Mouse (Mus musculus): ENCODE measurements around the gene Tbcb.
A peak's percentile ranks its signal among the peaks of the same experiment; 100 is the strongest.
"Not testable (repeated sequence)": the region's sequence is repeated elsewhere in the genome, so short reads cannot be mapped to it uniquely, and the experiment has no call there.

The Tbcb gene

DNA sequence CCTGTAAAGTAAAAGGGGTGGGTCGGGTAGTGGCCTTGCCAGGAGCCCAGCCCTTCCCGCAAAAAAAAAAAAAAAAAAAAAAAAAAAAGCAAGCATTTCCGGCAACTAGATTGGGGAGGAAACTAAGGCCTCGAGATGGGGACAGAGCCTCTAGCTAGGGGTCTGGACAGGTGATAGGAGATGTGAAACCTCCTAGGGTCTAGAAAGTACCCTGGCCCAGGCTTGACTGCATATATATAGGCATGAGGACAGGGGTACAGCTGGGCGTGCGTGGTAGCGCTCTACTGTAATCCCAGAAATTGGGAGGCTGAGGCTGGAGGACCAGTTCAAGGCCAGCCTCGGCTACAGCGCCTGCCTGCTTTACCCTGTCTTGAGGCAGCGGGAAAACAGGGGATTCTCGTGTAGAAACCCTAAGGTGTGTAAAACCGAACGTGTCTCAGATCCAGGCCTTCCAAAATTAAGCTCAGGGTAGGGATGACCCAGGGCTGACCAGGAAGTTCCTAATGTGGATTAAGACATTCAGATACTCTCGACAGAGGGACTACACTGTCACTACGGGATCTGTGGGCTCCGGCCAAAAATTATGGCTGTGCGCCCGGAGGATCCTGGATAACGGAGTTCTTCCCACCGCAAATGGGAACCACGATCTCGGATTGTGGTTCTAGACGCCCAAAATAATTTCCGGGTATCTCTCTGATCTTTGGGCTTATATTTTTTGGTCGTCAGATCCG is 37.8 kb downstream of the Tbcb start:
- peak in 1 of 2 experiments; percentile 50 for DNase-seq (ENCODE audit: low spot score in 2 of 2)

DNA sequence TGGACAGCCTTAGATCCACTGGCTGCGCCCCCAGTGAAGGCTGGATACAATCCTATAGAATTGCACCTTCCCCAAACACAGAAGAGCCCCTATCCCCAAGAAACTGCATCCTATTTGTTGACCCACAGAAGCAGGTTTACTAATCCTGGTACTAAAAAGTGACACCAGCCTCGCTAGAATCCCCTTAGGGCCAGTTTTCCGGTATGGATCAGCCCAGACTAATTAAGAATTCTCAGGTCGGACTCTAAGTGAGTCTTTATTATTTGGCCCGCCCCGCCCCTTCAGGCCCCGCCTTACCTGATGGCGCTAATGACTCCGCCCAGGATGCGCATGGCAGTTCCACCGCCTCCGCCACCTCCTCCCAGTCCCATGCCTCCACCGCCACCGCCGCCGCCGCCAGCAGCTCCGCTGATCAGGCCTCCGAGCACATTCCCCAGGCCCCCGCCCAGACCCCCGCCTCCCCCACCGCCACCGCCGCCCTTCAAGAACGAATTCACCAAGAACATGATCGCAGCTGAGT is 38.4 kb downstream of the Tbcb start:
- DNase-seq (ENCODE audit: low spot score in 2 of 2): peak; percentile 39 to 60

DNA sequence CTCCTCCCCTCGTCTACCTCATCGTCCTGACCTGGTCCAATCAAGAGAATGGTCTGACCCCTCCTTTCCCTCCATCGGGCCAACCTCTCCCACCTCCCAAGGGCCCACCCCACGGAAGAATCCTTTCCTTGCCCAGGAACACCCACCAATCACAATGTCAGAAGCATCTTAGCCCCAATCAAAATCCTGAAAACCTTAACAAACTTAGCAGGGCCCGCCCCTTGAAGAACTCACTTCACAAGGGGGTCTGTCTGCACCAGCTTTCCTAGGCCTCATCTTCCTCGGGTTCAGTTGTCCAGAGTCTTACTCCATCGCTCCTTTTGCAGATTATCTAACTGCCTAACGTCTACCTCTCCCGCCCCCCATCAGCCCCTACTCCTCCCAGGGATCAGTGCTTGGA is 39.1 kb downstream of the Tbcb start:
- DNase-seq (ENCODE audit: low spot score in 2 of 2): no peak

DNA sequence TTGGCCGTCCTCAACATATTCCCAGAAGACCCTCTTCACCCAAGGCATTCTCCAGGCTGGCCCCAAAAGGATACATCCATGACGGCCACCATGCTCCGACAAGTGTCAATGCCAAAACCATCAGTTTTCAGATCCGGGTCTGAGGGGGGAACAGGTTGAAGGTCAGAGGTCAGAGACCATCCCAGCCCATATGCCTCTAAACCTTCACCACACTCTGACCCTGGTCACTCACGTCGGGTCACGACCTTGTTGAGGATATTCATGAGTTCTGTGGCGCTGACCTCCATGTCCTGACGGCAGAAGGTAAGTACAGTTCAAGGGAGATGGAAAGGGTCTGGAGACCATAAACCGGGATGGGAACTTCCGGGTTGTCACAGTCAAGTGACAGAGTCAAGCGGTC is 40.0 kb downstream of the Tbcb start:
- no peak for DNase-seq (ENCODE audit: low spot score in 2 of 2)

DNA sequence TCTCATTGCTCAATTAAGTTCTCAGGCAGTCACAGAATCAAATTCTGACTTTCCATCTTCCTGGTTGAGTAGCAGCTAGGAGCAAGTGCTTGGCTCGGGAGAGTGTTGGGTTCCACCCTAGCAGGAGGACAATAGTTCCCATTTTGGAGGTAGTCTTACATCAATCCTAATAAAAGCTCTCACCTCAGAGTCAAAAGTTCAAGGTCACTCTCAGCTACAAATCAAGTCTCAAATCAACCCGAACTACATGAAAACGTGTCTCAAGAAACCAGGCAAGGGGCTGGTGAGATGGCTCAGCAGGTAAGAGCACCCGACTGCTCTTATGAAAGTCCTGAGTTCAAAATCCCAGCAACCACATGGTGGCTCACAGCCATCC is 43.0 kb downstream of the Tbcb start:
- no peak for DNase-seq (ENCODE audit: low spot score in 2 of 2)

DNA sequence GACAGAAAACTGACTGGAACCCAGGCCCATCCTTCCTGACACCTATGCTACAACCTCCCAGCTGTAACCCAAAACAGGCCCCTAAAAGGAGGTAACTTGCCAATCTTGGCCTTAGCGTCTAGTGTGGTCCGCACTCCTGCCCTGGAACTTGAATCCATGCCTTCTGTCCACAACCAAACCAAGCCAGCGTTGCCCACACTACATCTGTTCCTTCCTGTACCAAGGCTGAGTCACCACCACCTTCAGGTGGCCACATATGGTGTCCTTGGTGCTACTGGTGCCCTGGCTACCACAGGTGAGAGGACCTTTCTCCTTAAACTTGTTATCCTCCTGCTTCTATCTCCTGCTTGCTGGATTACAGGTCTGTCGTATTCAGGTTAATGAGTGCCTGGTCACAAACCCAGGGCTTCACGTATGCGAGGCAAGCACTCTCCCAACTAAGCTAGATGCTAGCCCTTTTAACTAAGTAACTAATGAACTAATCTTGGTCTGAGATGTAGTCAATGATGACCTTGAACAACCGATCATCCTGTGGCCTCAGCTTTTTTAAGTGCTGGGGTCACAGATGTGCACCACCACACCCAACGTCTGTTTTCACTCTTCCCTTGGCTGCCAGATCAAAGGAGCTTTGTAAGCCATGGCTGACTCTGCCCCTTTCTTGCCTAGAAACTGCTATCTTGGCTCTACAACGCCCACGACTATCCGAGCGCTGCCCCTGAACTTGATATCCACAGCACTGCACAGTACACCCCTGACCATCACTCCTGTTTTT is 43.5 kb downstream of the Tbcb start:
- no peak for DNase-seq (ENCODE audit: low spot score in 2 of 2)

DNA sequence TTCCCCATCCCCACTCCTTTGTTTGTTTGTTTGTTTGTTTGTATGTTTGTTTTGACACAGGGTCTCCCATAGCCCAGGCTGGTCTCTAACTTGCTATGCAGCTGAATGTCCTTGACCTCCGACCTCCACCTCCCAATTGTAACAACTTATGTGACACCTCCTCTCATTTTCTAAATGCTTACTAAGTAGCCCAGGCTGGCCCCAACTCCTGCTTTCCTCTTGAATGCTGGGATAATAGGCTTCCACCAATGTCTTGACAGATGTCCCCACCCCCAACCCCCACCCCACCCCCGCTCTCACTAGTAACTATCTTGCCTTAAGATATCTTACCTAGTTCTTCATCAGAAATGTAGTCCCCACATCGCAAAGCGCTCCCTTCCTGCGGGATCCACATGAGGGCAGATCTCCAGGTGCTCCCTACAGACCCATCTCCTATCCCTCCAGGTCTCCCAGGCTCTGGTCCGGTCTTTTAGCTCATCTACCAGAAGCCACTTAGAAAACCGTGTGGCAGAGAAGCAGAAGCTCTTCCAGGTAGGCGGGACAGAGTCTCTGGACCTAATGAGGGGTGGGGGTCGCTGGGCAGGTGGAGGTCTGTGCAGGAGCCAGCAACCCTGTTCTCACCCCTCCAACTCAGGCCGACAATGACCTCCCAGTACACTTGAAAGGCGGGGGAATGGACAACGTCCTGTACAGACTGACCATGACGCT is 47.3 kb downstream of the Tbcb start:
- DNase-seq (ENCODE audit: low spot score in 2 of 2): no peak

DNA sequence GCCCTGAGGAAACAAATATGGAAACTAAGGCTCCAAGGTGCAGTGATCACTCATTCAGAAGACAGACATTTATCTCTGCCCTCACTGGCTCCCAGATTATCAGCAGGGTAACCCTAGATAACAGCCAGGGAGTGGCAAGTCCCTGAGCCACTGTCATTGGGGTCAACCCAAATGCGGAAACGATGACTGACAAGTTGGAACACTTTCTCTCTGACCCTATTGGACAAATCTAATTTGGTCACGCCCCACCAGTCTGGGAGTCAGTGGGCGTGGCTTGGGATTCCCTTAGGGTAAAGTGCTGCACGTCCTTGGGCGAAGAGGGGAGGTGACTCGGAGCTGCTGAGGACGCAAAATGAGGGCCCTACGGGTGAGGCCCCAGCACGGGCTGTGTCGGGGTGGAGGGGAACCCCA is 48.2 kb downstream of the Tbcb start, which contains the start of gene Cox7a1:
Gene Cox7a1 (plus strand): TSS at position 266 of the 411 bp plus-strand sequence.
- DNase-seq (ENCODE audit: low spot score in 2 of 2): peak in 1 of 2 experiments; percentile 51

DNA sequence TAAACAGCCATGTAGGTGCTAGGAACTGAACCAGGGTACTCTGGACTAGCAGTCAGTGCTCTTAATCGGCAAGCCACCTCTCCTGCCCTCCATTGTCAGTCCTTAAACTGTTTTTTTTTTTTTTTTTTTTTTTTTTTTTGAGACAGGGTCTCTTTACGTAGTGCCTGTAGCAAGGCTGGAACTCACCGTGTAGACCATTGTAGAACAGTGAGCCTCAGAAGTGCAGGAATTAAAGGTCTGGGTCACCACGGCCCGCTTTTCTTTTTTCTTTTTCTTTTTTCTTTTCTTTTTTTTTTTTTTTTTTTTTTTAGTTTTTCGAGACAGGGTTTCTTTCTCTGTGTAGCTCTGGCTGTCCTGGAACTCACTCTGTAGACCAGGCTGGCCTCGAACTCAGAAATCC is 48.9 kb downstream of the Tbcb start:
- DNase-seq (ENCODE audit: low spot score in 2 of 2): not testable (repeated sequence)

DNA sequence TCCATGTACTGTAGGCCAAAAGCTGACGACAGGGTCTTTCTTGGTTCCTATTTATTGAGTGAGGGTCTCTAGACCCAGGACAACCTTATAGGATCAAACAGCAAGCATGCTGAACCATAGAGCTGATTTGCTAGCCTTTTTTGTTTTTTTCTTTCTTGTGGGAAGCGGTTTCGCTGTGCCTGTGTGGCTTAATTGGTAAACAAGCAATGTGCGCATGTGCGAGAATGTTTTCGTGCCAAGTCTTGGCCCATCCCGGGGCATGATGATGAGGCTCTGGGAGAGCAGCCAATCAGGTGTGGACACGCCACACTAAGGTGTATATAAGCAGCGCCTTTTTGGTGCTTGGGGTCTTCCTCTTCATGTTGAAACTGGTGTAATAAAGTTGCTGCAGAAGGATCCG is 50.1 kb downstream of the Tbcb start:
- not testable (repeated sequence) for DNase-seq (ENCODE audit: low spot score in 2 of 2)

DNA sequence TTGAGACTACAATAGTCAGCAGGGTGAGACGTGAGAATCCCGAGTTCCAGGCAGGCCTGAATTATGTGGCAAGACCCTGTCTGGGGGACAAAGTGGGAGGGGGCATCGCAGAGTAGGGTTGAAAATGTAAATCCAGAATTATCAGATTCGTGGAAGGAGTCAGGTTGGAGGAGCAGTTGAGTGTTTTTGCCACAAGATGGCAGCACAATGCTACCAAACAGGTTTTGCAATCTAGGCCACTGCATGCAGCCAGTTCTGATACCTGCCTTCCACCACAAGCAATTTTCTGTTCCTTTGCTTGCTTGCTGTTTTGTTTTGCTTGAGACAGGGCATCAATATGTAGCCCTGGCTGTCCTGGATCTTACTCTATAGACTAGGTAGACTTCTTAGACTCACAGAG is 50.8 kb downstream of the Tbcb start:
- peak; percentile 62 to 74 for DNase-seq (ENCODE audit: low spot score in 2 of 2)

DNA sequence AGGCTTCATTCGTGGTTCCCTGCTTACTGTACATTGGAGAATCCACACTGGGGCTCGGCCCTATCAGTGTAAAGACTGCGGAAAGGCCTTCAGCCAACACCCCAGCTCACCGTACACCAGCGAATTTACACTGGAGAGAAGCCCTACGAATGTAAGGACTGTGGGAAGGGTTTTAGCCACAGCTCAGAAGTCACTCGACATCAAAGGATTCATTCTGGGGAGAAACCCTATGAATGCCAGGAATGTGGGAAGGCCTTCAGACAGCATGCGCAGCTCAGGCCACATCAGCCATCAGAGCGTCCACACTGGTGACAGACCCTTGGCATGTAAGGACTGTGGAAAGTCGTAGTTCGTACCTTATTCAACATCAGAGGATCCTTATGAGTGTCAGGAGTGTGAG is 53.8 kb downstream of the Tbcb start:
- no peak for DNase-seq (ENCODE audit: low spot score in 2 of 2)

DNA sequence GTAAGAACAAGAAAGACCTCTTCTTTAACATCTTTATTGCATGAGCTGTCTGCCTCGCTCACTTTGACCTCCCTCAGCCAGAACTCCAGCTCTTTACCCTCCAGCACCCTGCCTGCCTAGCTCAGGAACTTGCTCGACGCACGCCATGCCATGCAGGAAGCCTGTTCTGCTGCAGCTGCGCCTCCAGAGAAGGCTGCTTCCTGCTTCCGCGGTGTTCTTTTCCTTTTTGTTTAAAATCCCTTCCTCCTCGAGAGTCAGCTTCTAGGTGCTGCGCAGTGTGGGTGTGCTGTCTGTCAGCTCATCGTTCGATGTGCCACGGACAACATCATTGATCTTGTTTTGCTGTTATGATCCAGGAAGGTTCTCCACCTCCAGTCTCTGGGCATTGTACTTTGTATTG is 55.6 kb downstream of the Tbcb start:
- no peak for DNase-seq (ENCODE audit: low spot score in 2 of 2)

All from cerebellum, postnatal 4 days (tissue).